Mouse (Mus musculus): ENCODE results near the gene Pla2g4f. TPM values are rescaled to one million over a fixed set of nuclear protein-coding genes. Genes with fewer than 3 reads are reported as not detected.
A peak's percentile ranks its signal among the peaks of the same experiment; 100 is the strongest.

Pla2g4f gene
- polyA plus RNA-seq, 1 experiment = 12.4 TPM

DNA sequence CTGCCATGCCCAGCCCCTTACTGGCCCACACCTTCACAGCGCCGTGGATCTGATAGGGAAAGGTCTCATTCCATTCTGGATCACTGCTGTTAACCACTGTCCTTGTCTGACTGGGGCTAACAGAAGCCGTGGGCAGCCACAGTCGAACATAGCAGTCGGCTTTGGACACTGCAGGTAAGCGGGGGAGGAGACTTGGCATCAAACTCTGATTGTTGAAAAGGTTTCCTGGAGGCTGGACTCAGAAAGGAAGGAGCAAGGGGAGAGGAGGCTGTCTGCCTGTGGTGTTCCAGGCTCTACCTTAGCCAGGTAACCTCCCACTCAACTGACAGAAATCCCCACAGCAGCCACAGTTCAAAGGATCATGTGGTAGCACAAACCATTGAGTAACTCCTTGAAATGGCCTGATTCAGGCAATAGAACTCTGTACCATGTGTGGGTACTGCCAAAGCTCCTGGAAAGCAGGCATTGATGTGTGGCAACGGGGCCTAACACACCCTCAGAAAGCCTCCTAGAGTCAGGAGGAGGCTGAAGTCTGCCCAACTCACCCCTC lies 1.6 kb downstream of the Pla2g4f start:
- no peak overlapping the region for H3K4me3 ChIP-seq (replicated peaks; ENCODE audit: extremely low read depth, low read depth, low read length)
- WGBS = 63% methylated on average over 7 of the region's 7 CpGs
- peak; percentile 16 for DNase-seq
- TF ChIP-seq POLR2A (IDR thresholded peaks at IDR 0.05; ENCODE audit: borderline replicate concordance, extremely low read depth, low read depth, low read length) (no peak), CTCF (IDR thresholded peaks at IDR 0.05; ENCODE audit: insufficient read depth, low read length) (no peak)
- H3K4me1 ChIP-seq (ENCODE audit: control insufficient read depth, insufficient read depth, low read length) = peaks cover 3% of the 10 kb centered on the region

DNA sequence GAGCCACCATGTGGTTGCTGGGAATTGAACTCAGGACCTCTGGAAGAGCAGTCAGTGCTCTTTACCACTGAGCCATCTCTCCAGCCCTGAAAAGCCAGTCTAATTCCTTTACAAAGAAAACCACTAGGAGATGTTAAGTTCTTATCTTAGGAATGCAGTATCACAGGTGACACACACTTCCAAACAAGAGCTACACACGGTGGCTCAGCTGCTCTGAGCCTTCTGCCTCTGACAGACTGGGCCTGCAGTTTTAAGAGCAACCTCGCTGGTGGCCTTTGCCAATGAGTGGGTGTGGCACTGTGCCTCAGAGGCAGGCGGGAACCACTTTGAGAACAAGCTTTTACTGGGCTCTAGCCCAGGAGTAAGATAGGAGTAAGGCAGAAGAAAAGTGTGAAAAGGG lies 9.9 kb downstream of the Pla2g4f start:
- TF ChIP-seq POLR2A (IDR thresholded peaks at IDR 0.05; ENCODE audit: borderline replicate concordance, extremely low read depth, low read depth, low read length) (no peak), CTCF (IDR thresholded peaks at IDR 0.05; ENCODE audit: insufficient read depth, low read length) (no peak)
- no peak for DNase-seq
- 15% methylated on average over 3 of the region's 3 CpGs for WGBS
- Histone ChIP-seq H3K4me1 (ENCODE audit: control insufficient read depth, insufficient read depth, low read length) (no peaks in the 10 kb centered on the region), H3K4me3 (replicated peaks; ENCODE audit: extremely low read depth, low read depth, low read length) (no peak overlapping the region)

DNA sequence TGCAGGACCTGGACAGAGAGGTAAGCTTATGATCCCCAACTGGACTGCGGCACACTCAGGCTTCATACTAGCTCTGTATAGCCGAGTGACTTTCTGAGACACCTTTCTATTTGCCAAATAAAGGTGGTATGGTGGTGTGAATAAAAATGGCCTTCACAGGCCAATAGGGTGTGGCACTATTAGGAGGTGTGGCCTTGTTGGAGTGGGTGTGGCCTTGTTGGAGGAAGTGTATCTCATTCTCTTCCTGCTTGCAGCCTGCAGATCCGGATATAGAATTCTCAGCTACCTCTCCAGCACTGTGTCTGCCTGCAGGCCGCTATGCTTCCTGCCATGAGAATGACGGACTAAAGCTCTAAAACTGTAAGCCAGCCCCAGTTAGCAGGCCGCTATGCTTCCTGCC lies 12.9 kb downstream of the Pla2g4f start:
- no peak for TF ChIP-seq POLR2A (IDR thresholded peaks at IDR 0.05; ENCODE audit: borderline replicate concordance, extremely low read depth, low read depth, low read length)
- TF ChIP-seq CTCF (IDR thresholded peaks at IDR 0.05; ENCODE audit: insufficient read depth, low read length) = no peak
- 90% methylated on average over 6 of the region's 6 CpGs for WGBS
- DNase-seq = no peak
- H3K4me1 ChIP-seq (ENCODE audit: control insufficient read depth, insufficient read depth, low read length) = no peaks in the 10 kb centered on the region
- no peak overlapping the region for H3K4me3 ChIP-seq (replicated peaks; ENCODE audit: extremely low read depth, low read depth, low read length)

DNA sequence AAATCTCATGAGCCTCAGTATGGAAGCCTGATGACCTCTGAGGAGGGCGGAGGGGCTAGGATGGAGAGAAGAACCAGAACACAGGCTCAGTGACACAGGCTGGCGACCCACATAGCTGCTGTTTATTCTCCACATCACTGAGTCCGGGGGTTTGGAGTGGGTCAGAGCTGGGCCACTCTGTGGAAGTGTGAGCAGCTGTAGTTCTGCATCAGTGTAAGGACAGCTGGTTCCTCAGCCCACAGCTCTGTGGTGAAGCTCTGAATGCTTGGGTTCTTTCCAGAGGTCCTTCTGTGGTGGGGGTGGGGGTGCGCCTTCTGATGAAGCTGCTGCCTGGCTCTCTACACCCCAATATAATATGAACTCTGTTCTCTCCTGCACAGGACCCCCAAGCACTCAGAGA lies 14.1 kb downstream of the Pla2g4f start:
- no peaks in the 10 kb centered on the region for H3K4me1 ChIP-seq (ENCODE audit: control insufficient read depth, insufficient read depth, low read length)
- no peak for DNase-seq
- no peak overlapping the region for H3K4me3 ChIP-seq (replicated peaks; ENCODE audit: extremely low read depth, low read depth, low read length)
- 74% methylated on average over 4 of the region's 4 CpGs for WGBS
- TF ChIP-seq CTCF (IDR thresholded peaks at IDR 0.05; ENCODE audit: insufficient read depth, low read length) = no peak
- no peak for TF ChIP-seq POLR2A (IDR thresholded peaks at IDR 0.05; ENCODE audit: borderline replicate concordance, extremely low read depth, low read depth, low read length)

DNA sequence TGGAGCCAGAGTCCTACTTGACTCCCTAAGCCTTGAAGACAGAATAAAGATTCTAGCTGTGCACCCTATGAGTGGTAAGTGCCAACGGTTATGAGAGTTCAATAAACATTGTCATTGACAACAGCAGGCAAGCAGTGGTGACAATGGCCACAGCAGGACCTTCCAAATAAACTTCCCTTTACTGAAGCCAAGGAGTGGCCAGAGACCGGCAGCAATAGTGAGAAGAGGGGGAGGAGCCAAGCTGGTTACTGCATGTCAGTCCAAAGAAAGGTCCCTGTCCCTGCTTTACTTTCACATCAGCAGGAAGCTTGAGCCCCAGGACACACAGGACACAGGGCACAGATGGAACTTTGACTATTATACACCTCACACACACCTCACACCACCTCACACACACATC lies 17.8 kb downstream of the Pla2g4f start:
- DNase-seq = no peak
- Histone ChIP-seq H3K4me1 (ENCODE audit: control insufficient read depth, insufficient read depth, low read length) (no peaks in the 10 kb centered on the region), H3K4me3 (replicated peaks; ENCODE audit: extremely low read depth, low read depth, low read length) (no peak overlapping the region)
- 15% methylated on average over 2 of the region's 2 CpGs for WGBS
- TF ChIP-seq CTCF (IDR thresholded peaks at IDR 0.05; ENCODE audit: insufficient read depth, low read length) = no peak

DNA sequence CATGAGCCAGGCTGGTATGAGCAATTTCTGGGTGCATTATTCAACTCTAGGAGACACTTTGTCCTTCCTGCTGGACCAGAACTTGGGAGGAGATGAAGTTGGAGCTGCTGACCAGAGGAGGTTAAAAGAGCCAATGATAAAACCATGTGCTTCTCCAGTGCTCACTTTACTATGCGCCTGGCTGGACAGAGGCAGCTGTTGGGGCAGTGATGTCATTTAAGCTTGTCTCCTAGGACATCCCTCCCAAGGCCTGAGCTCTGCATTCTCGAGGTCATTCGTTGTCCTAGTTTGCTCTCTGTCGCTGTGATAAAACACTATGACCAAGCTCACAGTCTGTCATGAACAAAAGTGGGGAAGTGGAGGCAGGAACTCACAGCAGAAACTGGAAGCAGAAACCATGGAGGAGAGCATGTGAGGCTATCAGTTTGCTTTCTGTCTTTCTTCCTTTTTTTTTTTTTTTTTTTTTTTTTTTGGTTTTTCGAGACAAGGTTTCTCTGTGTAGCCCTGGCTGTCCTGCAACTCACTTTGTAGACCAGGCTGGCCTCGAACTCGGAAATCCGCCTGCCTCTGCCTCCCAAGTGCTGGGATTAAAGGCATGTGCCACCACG lies 22.4 kb downstream of the Pla2g4f start:
- DNase-seq = no peak
- Histone ChIP-seq H3K4me1 (ENCODE audit: control insufficient read depth, insufficient read depth, low read length) (no peaks in the 10 kb centered on the region), H3K4me3 (replicated peaks; ENCODE audit: extremely low read depth, low read depth, low read length) (no peak overlapping the region)
- WGBS = 75% methylated on average over 9 of the region's 9 CpGs
- TF ChIP-seq CTCF (IDR thresholded peaks at IDR 0.05; ENCODE audit: insufficient read depth, low read length) = no peak
- no peak for TF ChIP-seq POLR2A (IDR thresholded peaks at IDR 0.05; ENCODE audit: borderline replicate concordance, extremely low read depth, low read depth, low read length)

DNA sequence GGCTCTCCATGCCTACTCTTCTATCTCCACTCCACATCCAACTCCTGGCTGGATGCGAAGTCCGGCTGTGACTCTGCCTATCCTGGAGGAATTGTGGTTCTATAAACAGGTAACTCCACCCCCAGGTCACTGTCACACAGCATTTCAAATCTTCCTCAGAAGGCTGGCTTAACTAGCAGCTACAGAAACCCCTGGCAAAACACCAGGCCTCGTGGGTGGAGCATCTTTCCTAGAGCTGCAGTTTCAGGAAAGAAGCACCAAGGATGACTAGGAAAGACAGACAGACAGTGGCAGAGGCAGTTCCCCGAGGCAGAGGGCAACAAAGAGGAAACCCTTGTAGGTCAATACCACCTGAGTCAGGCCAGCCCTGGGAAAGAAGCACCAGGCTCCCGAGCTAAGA lies 25.0 kb downstream of the Pla2g4f start, which contains the start of gene Pla2g4d:
Gene Pla2g4d (minus strand): TSS at position 203 of the 400 bp plus-strand sequence.
- TF ChIP-seq CTCF (IDR thresholded peaks at IDR 0.05; ENCODE audit: insufficient read depth, low read length) (no peak), POLR2A (IDR thresholded peaks at IDR 0.05; ENCODE audit: borderline replicate concordance, extremely low read depth, low read depth, low read length) (no peak)
- WGBS = 59% methylated on average over 5 of the region's 5 CpGs
- H3K4me1 ChIP-seq (ENCODE audit: control insufficient read depth, insufficient read depth, low read length) = no peaks in the 10 kb centered on the region

DNA sequence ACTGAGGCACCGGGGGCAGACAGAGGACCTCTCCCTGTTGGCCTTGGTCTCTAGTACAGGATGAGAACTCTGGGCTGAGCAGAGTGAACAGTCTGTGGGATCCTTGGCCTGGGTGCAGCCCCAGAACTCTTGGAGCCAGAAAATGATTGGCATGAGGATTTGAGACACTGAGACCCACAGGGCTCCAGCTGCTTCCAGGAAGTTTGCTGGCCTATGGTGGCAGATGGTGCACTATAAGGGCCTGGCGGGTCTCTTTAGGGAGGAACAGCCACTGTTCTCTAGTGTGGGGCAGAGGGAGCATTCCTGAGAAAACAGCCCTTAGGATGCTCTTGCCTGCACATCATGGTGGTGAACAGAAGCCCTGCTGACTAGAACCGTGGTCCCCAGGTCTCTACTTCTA lies 25.6 kb downstream of the Pla2g4f start:
- Histone ChIP-seq H3K4me1 (ENCODE audit: control insufficient read depth, insufficient read depth, low read length) (no peaks in the 10 kb centered on the region), H3K4me3 (replicated peaks; ENCODE audit: extremely low read depth, low read depth, low read length) (no peak overlapping the region)
- TF ChIP-seq POLR2A (IDR thresholded peaks at IDR 0.05; ENCODE audit: borderline replicate concordance, extremely low read depth, low read depth, low read length) (no peak), CTCF (IDR thresholded peaks at IDR 0.05; ENCODE audit: insufficient read depth, low read length) (no peak)
- 91% methylated on average over 3 of the region's 3 CpGs for WGBS
- DNase-seq = no peak

More for the DNA sequence above, 25.0 kb downstream of the Pla2g4f start, which contains the start of gene Pla2g4d:
- no peak within 1 kb of the TSS for H3K4me3 ChIP-seq (replicated peaks; ENCODE audit: extremely low read depth, low read depth, low read length)
- DNase-seq = no peak

DNA sequence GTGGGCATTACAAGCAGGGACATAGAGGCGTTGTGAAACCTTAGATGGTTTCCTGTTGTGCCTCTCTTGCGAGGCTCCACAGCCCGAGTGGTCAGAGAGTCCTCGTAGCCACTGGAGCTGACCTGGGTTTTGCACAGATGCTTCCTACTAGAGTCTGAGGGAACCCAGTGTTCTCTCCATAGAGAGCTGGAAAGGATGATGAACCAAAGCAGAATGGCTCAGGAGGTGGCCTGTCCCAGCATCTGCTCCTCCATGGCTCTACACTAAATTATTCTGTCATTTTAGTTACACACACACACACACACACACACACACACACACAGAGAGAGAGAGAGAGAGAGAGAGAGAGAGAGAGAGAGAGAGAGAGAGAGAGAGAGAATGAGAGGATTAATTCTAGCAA lies 28.3 kb downstream of the Pla2g4f start:
- H3K4me1 ChIP-seq (ENCODE audit: control insufficient read depth, insufficient read depth, low read length) = no peaks in the 10 kb centered on the region
- WGBS = 65% methylated on average over 4 of the region's 4 CpGs
- no peak for TF ChIP-seq POLR2A (IDR thresholded peaks at IDR 0.05; ENCODE audit: borderline replicate concordance, extremely low read depth, low read depth, low read length)
- no peak for TF ChIP-seq CTCF (IDR thresholded peaks at IDR 0.05; ENCODE audit: insufficient read depth, low read length)
- no peak overlapping the region for H3K4me3 ChIP-seq (replicated peaks; ENCODE audit: extremely low read depth, low read depth, low read length)
- DNase-seq = no peak

DNA sequence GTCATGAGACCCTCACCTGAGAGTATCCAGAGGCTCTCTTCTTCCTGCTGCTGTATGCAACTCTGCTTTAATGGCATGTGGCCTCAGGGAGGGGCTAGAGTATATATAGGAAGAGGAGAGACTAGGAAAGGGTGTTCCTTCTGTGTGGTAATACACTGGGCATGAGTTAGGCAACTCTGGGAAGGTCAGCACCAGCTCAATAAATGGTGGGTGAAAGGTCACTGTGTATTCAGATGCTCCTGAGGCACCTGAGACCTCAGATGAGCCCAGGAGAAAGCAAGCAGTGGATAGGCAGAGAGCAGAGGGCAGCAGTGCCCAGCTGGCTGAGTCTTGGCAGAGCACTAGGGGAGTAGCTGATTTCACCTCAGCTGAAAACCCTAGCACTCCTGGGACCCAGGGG lies 29.3 kb downstream of the Pla2g4f start:
- H3K4me1 ChIP-seq (ENCODE audit: control insufficient read depth, insufficient read depth, low read length) = no peaks in the 10 kb centered on the region
- TF ChIP-seq CTCF (IDR thresholded peaks at IDR 0.05; ENCODE audit: insufficient read depth, low read length) (no peak), POLR2A (IDR thresholded peaks at IDR 0.05; ENCODE audit: borderline replicate concordance, extremely low read depth, low read depth, low read length) (no peak)

More for the DNA sequence above, 29.3 kb downstream of the Pla2g4f start:
- H3K4me3 ChIP-seq (replicated peaks; ENCODE audit: extremely low read depth, low read depth, low read length) = no peak overlapping the region
- no peak for DNase-seq
